Mouse (Mus musculus) stomach, postnatal 0 days (tissue): ENCODE results near the gene Gm26657. TPM values are rescaled to one million over a fixed set of nuclear protein-coding genes. Genes with fewer than 3 reads are reported as not detected.

Experiments
- ATAC-seq: fragments of 200-750 bp; cut with Nextera tagmentation; 2 replicates; pipeline ENCODE4 v1.8.0; 2017; ENCODE audit not compliant: low FRiP score, low TSS enrichment
- DNase-seq: peaks from one replicate; pipeline ENCODE4 v3.0.0-alpha.2; 2016; ENCODE audit warnings: low spot score
- H3K27ac ChIP-seq: fragments of 300-500 bp; sonication (generic); replicated peaks from 2 replicates; pipeline ENCODE4 v1.5.1; 2014; ENCODE audit warnings: mild to moderate bottlenecking, control low read depth
- H3K27me3 ChIP-seq: fragments of 300-500 bp; sonication (generic); 2 replicates; pipeline ENCODE4 v1.6.1; 2014; ENCODE audit warnings: low read length; ENCODE audit not compliant: control insufficient read depth, insufficient read depth
- H3K36me3 ChIP-seq: fragments of 300-500 bp; sonication (generic); 2 replicates; pipeline ENCODE4 v1.6.1; 2014; ENCODE audit warnings: low read length, mixed read lengths; ENCODE audit not compliant: control insufficient read depth, insufficient read depth
- H3K4me1 ChIP-seq: fragments of 300-500 bp; sonication (generic); replicated peaks from 2 replicates; pipeline ENCODE4 v1.6.1; 2014; ENCODE audit warnings: antibody characterized with exemption; ENCODE audit not compliant: control insufficient read depth, insufficient read depth
- H3K4me2 ChIP-seq: fragments of 300-500 bp; sonication (generic); replicated peaks from 2 replicates; pipeline ENCODE4 v1.6.1; 2014; ENCODE audit warnings: low read depth, mild to moderate bottlenecking, control low read depth, moderate library complexity
- H3K4me3 ChIP-seq: fragments of 300-500 bp; sonication (generic); 2 replicates; pipeline ENCODE4 v1.5.1; 2014; ENCODE audit warnings: low read depth, low read length, control low read depth
- H3K9ac ChIP-seq: fragments of 300-500 bp; sonication (generic); 2 replicates; pipeline ENCODE4 v1.6.1; 2014; ENCODE audit warnings: mild to moderate bottlenecking, low read length, control low read depth, mixed read lengths
- H3K9me3 ChIP-seq: fragments of 300-500 bp; sonication (generic); 2 replicates; pipeline ENCODE4 v1.6.1; 2016; ENCODE audit warnings: low read length; ENCODE audit not compliant: control insufficient read depth
- CTCF ChIP-seq: IDR thresholded peaks from 2 replicates; pipeline ENCODE4 v1.5.1; 2016; ENCODE audit warnings: antibody characterized with exemption, low read depth, mild to moderate bottlenecking, moderate library complexity
- EP300 ChIP-seq: optimal IDR thresholded peaks from 2 replicates; pipeline ENCODE3; 2016; ENCODE audit warnings: antibody characterized with exemption
- WGBS: fragments of 180-500 bp; shearing (Covaris S2); extraction: QIAGEN DNeasy Blood & Tissue Kit; methylation state at CpG from one replicate; pipeline ENCODE4 v1.1.7; 2014; 5-methylcytosine and 5-hydroxymethylcytosine counted together
- polyA plus RNA-seq: library from polyadenylated mRNA; unstranded; fragments of >200 nt; fragmentation: Nextera tagmentation; extraction: Ambion mirVana; gene quantifications from 2 replicates; pipeline ENCODE4 v1.2.1, GENCODE M21; 2015

The Gm26657 gene
- polyA plus RNA-seq, 1 experiment from 2014 or later = not detected

- Histone ChIP-seq H3K4me2 (no peak overlapping the region), H3K4me3 (no peak overlapping the region), H3K4me1 (no peaks in the 10 kb centered on the region), H3K36me3 (0 out of 2 replicates have a peak, but pooled peaks cover 3% of the 10 kb centered on the region), H3K27ac (no peak overlapping the region), H3K9me3 (no peaks in the 10 kb centered on the region), H3K27me3 (no peaks in the 10 kb centered on the region), H3K9ac (no peak overlapping the region)
- WGBS = 79% methylated on average over 2 of the region's 2 CpGs
- TF ChIP-seq CTCF (no peak), EP300 (no peak)
- ATAC-seq (no peak), DNase-seq (no peak)
Observed at GRCm38 (mm10) chr4:56746345-56746744, 6.5 kb downstream of the Gm26657 start.

GRCm38 (mm10) chr4:56747456-56747855 lies 7.6 kb downstream of the Gm26657 start:
- H3K4me2 ChIP-seq = no peak overlapping the region
- TF ChIP-seq CTCF (no peak), EP300 (no peak)
- WGBS = 96% methylated on average over 9 of the region's 9 CpGs
- H3K9ac ChIP-seq = no peak overlapping the region
- H3K36me3 ChIP-seq = peaks cover 3% of the 10 kb centered on the region; the same call in 1 of the 2 replicates
- DNase-seq (no peak), ATAC-seq (no peak)
- no peaks in the 10 kb centered on the region for H3K9me3 ChIP-seq
- H3K4me3 ChIP-seq = no peak overlapping the region
- H3K27me3 ChIP-seq = no peaks in the 10 kb centered on the region
- H3K4me1 ChIP-seq = no peaks in the 10 kb centered on the region
- no peak overlapping the region for H3K27ac ChIP-seq

GRCm38 (mm10) chr4:56756021-56756420 lies 16.2 kb downstream of the Gm26657 start:
- Histone ChIP-seq H3K9ac (no peak overlapping the region), H3K36me3 (peaks cover 44% of the 10 kb centered on the region), H3K4me1 (no peaks in the 10 kb centered on the region), H3K4me3 (no peak overlapping the region), H3K27me3 (no peaks in the 10 kb centered on the region), H3K4me2 (no peak overlapping the region), H3K27ac (no peak overlapping the region), H3K9me3 (no peaks in the 10 kb centered on the region)
- 92% methylated on average over 5 of the region's 5 CpGs for WGBS
- no peak for ATAC-seq
- DNase-seq = no peak
- no peak for TF ChIP-seq EP300
- no peak for TF ChIP-seq CTCF

- no peak overlapping the region for H3K27ac ChIP-seq
- whole genome bisulfite sequencing = 88% methylated on average over 10 of the region's 10 CpGs
- H3K36me3 ChIP-seq = peaks cover 49% of the 10 kb centered on the region
- H3K4me2 ChIP-seq = no peak overlapping the region
- ATAC-seq = no peak
- no peak overlapping the region for H3K4me3 ChIP-seq
- H3K27me3 ChIP-seq = no peaks in the 10 kb centered on the region
- no peaks in the 10 kb centered on the region for H3K9me3 ChIP-seq
- no peak for DNase-seq
- TF ChIP-seq EP300 (no peak), CTCF (no peak)
- H3K9ac ChIP-seq = no peak overlapping the region
- H3K4me1 ChIP-seq = no peaks in the 10 kb centered on the region
Observed at GRCm38 (mm10) chr4:56756966-56757600, 17.2 kb downstream of the Gm26657 start.

GRCm38 (mm10) chr4:56757693-56758092 lies 17.8 kb downstream of the Gm26657 start:
- no peak for DNase-seq
- TF ChIP-seq CTCF (no peak), EP300 (no peak)
- Histone ChIP-seq H3K9me3 (no peaks in the 10 kb centered on the region), H3K36me3 (peaks cover 49% of the 10 kb centered on the region), H3K4me1 (no peaks in the 10 kb centered on the region), H3K27me3 (no peaks in the 10 kb centered on the region), H3K4me3 (no peak overlapping the region), H3K9ac (no peak overlapping the region), H3K27ac (no peak overlapping the region), H3K4me2 (no peak overlapping the region)
- WGBS = 86% methylated on average over 1 of the region's 1 CpGs
- ATAC-seq = no peak

- Histone ChIP-seq H3K4me1 (no peaks in the 10 kb centered on the region), H3K9me3 (no peaks in the 10 kb centered on the region), H3K27ac (no peak overlapping the region), H3K36me3 (peaks cover 31% of the 10 kb centered on the region), H3K27me3 (no peaks in the 10 kb centered on the region), H3K4me3 (no peak overlapping the region), H3K9ac (no peak overlapping the region), H3K4me2 (no peak overlapping the region)
- peak; percentile 77 for ATAC-seq
- DNase-seq = peak; percentile 41
- TF ChIP-seq CTCF = no peak
- no peak for TF ChIP-seq EP300
- 62% methylated on average over 5 of the region's 5 CpGs for WGBS
Observed at GRCm38 (mm10) chr4:56767861-56768284, 28.0 kb downstream of the Gm26657 start.
